Mouse (Mus musculus) kidney, adult 2 months (tissue): ENCODE measurements around the gene Fam178b.

Source experiments
- CTCF ChIP-seq: fragments of 200-500 bp; conservative IDR thresholded peaks from 2 replicates; pipeline ENCODE4 v1.5.1; 2011; ENCODE audit warnings: low read depth, mild to moderate bottlenecking, control low read depth, low read length, moderate library complexity, mixed read lengths; ENCODE audit not compliant: insufficient read depth, insufficient read length
- POLR2A ChIP-seq: fragments of 200-500 bp; IDR thresholded peaks from one replicate; pipeline ENCODE4 v1.6.1; 2011; ENCODE audit warnings: low read depth, low read length, control low read depth

DNA sequence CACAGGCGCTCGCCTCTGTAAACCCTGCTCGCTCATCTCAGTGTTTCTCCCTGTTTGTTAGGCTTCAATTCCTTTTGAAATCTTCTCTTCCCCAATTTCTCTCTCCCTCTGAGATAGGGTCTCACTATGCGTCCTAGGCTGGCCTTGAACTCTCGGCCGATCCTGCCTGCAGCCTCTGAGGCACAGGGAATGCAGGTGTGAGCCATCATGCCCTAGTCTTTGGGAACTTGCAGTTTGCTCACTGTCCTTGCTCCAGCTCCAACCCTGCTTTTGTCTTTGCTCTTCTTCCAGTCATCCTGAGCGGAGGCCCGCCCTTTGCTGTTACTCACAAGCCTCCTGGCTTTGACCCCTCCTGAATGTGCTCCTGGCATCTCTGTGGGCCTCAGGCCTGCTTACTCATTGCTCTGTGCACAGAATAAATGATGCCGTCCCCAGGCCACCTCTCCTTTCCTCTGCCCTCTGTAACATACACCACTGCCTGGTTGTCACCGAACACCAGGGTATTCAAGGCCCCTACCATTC is 69.5 kb downstream of the Fam178b start:
- TF ChIP-seq CTCF (no peak), POLR2A (no peak)
